Mouse (Mus musculus) heart, embryonic 10.5 days (tissue): ENCODE measurements around the gene Samd4b. TPM values are rescaled to one million over a fixed set of nuclear protein-coding genes. Genes with fewer than 3 reads are reported as not detected.
"Not testable (repeated sequence)": the region's sequence is repeated elsewhere in the genome, so short reads cannot be mapped to it uniquely, and the experiment has no call there.

Experiments
- DNase-seq: peaks from one replicate; pipeline ENCODE4 v3.0.0-alpha.2; 2017; ENCODE audit warnings: low spot score
- H3K27ac ChIP-seq: fragments of 300-500 bp; sonication (generic); 2 replicates; pipeline ENCODE4 v1.5.1; 2016; ENCODE audit warnings: mild to moderate bottlenecking
- H3K27me3 ChIP-seq: fragments of 300-500 bp; sonication (generic); 2 replicates; pipeline ENCODE4 v1.6.1; 2016; ENCODE audit warnings: mild to moderate bottlenecking; ENCODE audit not compliant: poor library complexity, insufficient read depth, severe bottlenecking
- H3K36me3 ChIP-seq: fragments of 300-500 bp; sonication (generic); 2 replicates; pipeline ENCODE4 v1.6.1; 2016; ENCODE audit warnings: mild to moderate bottlenecking, moderate library complexity
- H3K4me1 ChIP-seq: fragments of 300-500 bp; sonication (generic); 2 replicates; pipeline ENCODE4 v1.6.1; 2016; ENCODE audit warnings: mild to moderate bottlenecking
- H3K4me3 ChIP-seq: fragments of 300-500 bp; sonication (generic); 2 replicates; pipeline ENCODE4 v1.5.1; 2016; ENCODE audit warnings: mild to moderate bottlenecking, moderate library complexity
- H3K9me3 ChIP-seq: fragments of 300-500 bp; sonication (generic); 2 replicates; pipeline ENCODE4 v1.6.1; 2016; ENCODE audit warnings: mild to moderate bottlenecking, moderate library complexity
- WGBS: fragments of 180-500 bp; shearing (Covaris S2); methylation state at CpG from one replicate; pipeline ENCODE4 v1.1.7; 2016; 5-methylcytosine and 5-hydroxymethylcytosine counted together
- polyA plus RNA-seq: library from polyadenylated mRNA; unstranded; fragments of >200 nt; fragmentation: Nextera tagmentation; extraction: Ambion mirVana; gene quantifications from 2 replicates; pipeline ENCODE4 v1.2.1, GENCODE M21; 2016

Gene Samd4b
- polyA plus RNA-seq, 1 experiment from 2014 or later, result 29.7 TPM

DNA sequence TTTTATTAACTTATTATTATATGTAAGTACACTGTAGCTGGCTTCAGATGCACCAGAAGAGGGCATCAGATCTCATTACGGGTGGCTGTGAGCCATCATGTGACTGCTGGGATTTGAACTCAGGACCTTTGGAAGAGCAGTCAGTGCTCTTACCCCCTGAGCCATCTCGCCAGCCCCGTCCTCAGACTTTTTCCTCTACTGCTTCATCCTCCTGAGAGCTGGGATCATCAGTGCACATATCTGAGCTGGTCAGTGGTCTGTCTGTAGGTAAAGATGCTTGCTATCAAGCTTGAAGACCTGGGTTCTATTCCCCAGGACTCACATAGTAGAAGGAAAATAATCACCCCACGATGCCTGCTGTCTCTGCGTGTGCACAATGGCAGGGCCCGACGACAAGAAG is 210.6 kb downstream of the Samd4b start:
- H3K9me3 ChIP-seq, H3K27ac ChIP-seq, DNase-seq, H3K4me3 ChIP-seq, H3K27me3 ChIP-seq: not testable (repeated sequence)
- Histone ChIP-seq H3K36me3 (peaks cover 49% of the 10 kb centered on the region), H3K4me1 (peaks cover 31% of the 10 kb centered on the region)
- WGBS, result 85% methylated on average over 7 of the region's 7 CpGs

GRCm38 (mm10) chr7:28386877-28387276 is 211.1 kb downstream of the Samd4b start:
- WGBS, result 81% methylated on average over 6 of the region's 6 CpGs
- H3K36me3 ChIP-seq, result peaks cover 49% of the 10 kb centered on the region

DNA sequence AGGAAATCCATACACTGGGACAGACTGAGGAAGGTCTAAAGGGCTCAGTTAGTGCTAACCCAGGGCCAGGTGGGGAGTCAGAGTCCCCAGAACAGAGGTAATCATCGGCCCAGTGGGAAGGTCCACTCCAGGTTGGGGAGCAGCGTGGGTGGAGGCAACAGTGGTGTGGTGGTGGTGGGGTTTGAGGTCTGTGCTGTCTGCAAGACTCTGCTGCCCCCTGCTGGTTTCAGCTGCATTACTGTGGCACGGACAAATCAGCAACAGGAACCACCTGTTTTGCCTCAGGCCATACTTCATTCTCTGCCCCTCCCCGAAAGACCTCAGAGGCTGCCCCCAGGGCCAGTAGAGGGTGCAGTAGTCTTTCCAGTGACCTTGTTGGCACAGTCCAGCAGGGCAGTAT is 211.5 kb downstream of the Samd4b start:
- peak overlapping the region; percentile 37 for H3K27ac ChIP-seq
- 11% methylated on average over 4 of the region's 4 CpGs for WGBS
- no peak overlapping the region for H3K4me3 ChIP-seq
- H3K4me1 ChIP-seq, result peaks cover 36% of the 10 kb centered on the region
- no peaks in the 10 kb centered on the region for H3K9me3 ChIP-seq
- H3K27me3 ChIP-seq, result no peaks in the 10 kb centered on the region
- DNase-seq, result peak; percentile 95
- H3K36me3 ChIP-seq, result peaks cover 49% of the 10 kb centered on the region

More at GRCm38 (mm10) chr7:28386877-28387276, 211.1 kb downstream of the Samd4b start:
- not testable (repeated sequence) for H3K4me3 ChIP-seq, H3K27me3 ChIP-seq, DNase-seq, H3K9me3 ChIP-seq, H3K27ac ChIP-seq
- peaks cover 36% of the 10 kb centered on the region for H3K4me1 ChIP-seq

- Histone ChIP-seq H3K27ac (peak overlapping the region; percentile 37), H3K4me3 (no peak overlapping the region), H3K27me3 (no peaks in the 10 kb centered on the region), H3K9me3 (no peaks in the 10 kb centered on the region), H3K36me3 (peaks cover 49% of the 10 kb centered on the region), H3K4me1 (peaks cover 36% of the 10 kb centered on the region)
- DNase-seq, result no peak
- WGBS, result 76% methylated on average over 7 of the region's 7 CpGs
These were observed 211.9 kb downstream of the Samd4b start for GRCm38 (mm10) chr7:28386007-28386406.

DNA sequence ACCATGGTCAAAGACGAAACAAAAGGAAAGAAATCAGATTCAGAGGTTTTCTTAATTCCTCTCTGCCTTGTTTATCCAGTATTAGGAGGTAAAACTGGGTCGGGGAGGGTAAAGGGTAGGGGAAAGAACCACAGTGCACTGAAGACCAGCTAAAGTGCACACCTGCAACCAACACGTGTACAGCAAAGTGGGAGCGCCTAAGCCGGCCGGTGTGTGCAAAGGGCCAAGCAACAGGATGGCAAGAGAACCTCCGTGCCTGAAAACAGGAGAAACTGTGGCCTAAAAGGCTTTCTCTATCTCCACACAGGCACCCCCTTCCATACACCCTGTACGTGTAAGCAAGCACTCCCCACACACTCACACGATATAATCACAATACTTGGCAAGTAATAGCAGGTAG is 212.7 kb downstream of the Samd4b start:
- 90% methylated on average over 9 of the region's 9 CpGs for WGBS
- Histone ChIP-seq H3K4me3 (no peak overlapping the region), H3K36me3 (peaks cover 42% of the 10 kb centered on the region), H3K27ac (no peak overlapping the region), H3K27me3 (no peaks in the 10 kb centered on the region), H3K9me3 (no peaks in the 10 kb centered on the region), H3K4me1 (peaks cover 43% of the 10 kb centered on the region)
- no peak for DNase-seq

DNA sequence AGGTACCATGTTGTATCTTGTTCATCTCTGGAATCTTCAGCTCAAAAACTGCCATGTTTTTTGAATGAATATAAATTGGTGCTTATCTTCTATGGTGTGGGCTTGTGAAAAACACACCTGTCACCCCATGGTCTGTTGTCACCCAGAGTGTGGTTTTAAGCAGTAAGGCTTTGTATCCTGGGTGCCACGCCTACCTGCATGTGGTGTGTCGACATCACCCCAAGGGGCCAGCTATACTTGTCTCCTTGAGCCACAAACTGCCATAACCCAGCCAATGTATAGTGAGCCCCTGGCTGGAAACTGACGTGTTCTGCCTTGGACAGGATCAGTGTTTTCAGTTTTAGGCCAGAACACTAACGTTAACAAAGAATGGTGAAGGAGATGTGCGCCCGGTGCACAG is 213.8 kb downstream of the Samd4b start:
- H3K27ac ChIP-seq, result peak overlapping the region; percentile 96; the same call in 1 of the 2 replicates

DNA sequence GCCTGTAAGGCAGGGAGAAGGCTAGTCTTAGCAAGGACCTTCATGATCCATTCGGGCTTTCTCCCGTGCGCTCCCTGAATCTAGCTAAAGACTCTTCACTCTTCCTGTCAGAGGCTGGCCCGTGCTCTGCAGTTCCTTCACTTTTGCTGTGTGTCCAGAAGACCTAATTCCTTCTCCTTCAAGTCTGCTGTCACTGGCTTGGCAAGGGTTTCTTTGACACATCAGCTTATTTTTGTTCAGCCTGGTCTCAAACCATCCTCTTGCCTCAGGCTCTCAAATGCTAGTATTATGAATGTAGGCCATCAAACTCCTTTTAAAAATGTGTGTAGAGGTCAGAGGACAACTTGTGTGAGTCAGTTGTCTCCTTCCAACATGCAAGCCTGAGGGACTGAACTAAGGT is 214.3 kb downstream of the Samd4b start:
- Histone ChIP-seq H3K4me1 (peaks cover 46% of the 10 kb centered on the region), H3K36me3 (peaks cover 26% of the 10 kb centered on the region), H3K27ac (peak overlapping the region; percentile 96), H3K27me3 (no peaks in the 10 kb centered on the region), H3K4me3 (no peak overlapping the region), H3K9me3 (no peaks in the 10 kb centered on the region)
- no peak for DNase-seq
- 72% methylated on average over 4 of the region's 4 CpGs for WGBS

More for the DNA sequence above, 213.8 kb downstream of the Samd4b start:
- no peak overlapping the region for H3K4me3 ChIP-seq
- DNase-seq, result no peak
- H3K27me3 ChIP-seq, result no peaks in the 10 kb centered on the region
- peaks cover 32% of the 10 kb centered on the region for H3K36me3 ChIP-seq
- 83% methylated on average over 6 of the region's 6 CpGs for WGBS
- peaks cover 49% of the 10 kb centered on the region for H3K4me1 ChIP-seq
- no peaks in the 10 kb centered on the region for H3K9me3 ChIP-seq

DNA sequence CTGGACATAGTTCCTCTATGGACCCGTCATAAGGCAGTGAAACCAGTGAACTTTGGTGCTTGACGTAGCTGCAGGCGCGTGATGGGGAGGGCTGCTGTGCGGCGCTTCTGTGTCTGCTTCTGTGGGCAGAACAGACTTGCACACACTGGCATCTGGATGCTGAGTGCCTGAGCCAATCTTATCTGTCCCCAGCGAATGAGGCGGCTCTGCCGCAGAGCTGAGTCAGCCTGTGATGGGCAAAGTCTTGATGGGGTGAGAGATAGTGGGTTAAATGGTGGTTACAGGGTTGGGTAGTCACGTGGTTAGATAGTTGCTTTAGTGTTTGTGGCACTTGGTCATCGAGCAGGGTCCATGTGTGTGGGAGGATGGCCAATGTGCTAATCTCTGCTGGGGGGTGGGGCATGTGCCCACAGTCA is 215.0 kb downstream of the Samd4b start:
- DNase-seq, result no peak
- Histone ChIP-seq H3K4me1 (peaks cover 51% of the 10 kb centered on the region), H3K27ac (peak overlapping the region; percentile 96), H3K9me3 (no peaks in the 10 kb centered on the region), H3K36me3 (peaks cover 20% of the 10 kb centered on the region), H3K27me3 (no peaks in the 10 kb centered on the region), H3K4me3 (peak overlapping the region; percentile 52)
- 23% methylated on average over 11 of the region's 11 CpGs for WGBS

- Histone ChIP-seq H3K4me1 (peaks cover 56% of the 10 kb centered on the region), H3K27me3 (no peaks in the 10 kb centered on the region), H3K27ac (peak overlapping the region; percentile 96), H3K9me3 (no peaks in the 10 kb centered on the region), H3K36me3 (peaks cover 20% of the 10 kb centered on the region), H3K4me3 (peak overlapping the region; percentile 52)
- WGBS, result 52% methylated on average over 9 of the region's 12 CpGs
- DNase-seq, result no peak
These were observed 215.5 kb downstream of the Samd4b start for GRCm38 (mm10) chr7:28382347-28382951.

DNA sequence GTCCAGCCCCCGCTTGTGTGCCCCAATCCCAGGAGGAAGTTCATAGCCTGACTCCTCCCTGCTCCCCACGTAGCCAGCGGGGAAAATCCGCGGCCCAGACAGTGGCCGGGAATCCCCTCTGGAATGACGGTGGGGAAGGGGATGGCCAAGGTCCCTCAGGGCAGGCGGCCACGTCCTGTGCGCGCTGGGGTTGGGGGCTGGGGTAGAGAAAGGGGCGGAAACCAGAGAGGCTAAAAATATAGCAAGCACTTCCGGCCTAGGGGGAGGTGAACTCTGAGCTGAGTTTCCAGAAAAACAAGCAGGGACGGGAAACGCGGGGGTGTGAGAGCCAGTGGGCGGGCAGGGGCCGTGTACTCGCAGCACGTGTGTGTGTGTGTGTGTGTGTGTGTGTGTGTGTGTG is 216.0 kb downstream of the Samd4b start:
- Histone ChIP-seq H3K4me3 (peak overlapping the region; percentile 52), H3K9me3 (no peaks in the 10 kb centered on the region), H3K36me3 (peaks cover 20% of the 10 kb centered on the region), H3K27me3 (no peaks in the 10 kb centered on the region), H3K4me1 (peaks cover 61% of the 10 kb centered on the region), H3K27ac (peak overlapping the region; percentile 96)
- WGBS, result under 1% methylated on average over 20 of the region's 20 CpGs
- DNase-seq, result peak; percentile 95

- Histone ChIP-seq H3K27ac (peak overlapping the region; percentile 96), H3K27me3 (no peaks in the 10 kb centered on the region), H3K4me1 (peaks cover 64% of the 10 kb centered on the region), H3K4me3 (peak overlapping the region; percentile 52), H3K36me3 (peaks cover 18% of the 10 kb centered on the region), H3K9me3 (no peaks in the 10 kb centered on the region)
- peak; percentile 92 for DNase-seq
- 4% methylated on average over 30 of the region's 30 CpGs for WGBS
These were observed 216.7 kb downstream of the Samd4b start for GRCm38 (mm10) chr7:28381017-28381790.

- Histone ChIP-seq H3K36me3 (peaks cover 10% of the 10 kb centered on the region), H3K27me3 (no peaks in the 10 kb centered on the region), H3K9me3 (no peaks in the 10 kb centered on the region), H3K4me3 (peak within 1 kb of the TSS; percentile 80), H3K27ac (peak within 1 kb of the TSS; percentile 97), H3K4me1 (peaks cover 72% of the 10 kb centered on the region)
- 48% methylated on average over 17 of the region's 17 CpGs for WGBS
- DNase-seq, result no peak
These were observed 217.5 kb downstream of the Samd4b start, which contains the start of gene Zfp36 for GRCm38 (mm10) chr7:28380237-28381016. Gene Zfp36, minus strand, starts transcription at chr7:28380253.
